Mouse (Mus musculus) CH12.LX (cell line): ENCODE results near the gene Ppef1.

Experiments used
- CTCF ChIP-seq, 2 experiments: IDR thresholded peaks in 1 of 2; conservative IDR thresholded peaks in 1 of 2; 2 replicates each; pipeline ENCODE4 v1.5.1; 2011 to 2012; ENCODE audit warnings: low read depth in 2 of 2, low read length in 2 of 2, improper control_type of control experiment in 1 of 2, inconsistent platforms in 1 of 2, mild to moderate bottlenecking in 1 of 2, moderate library complexity in 1 of 2
- GABPA ChIP-seq: IDR thresholded peaks from 2 replicates; pipeline ENCODE4 v1.6.1; 2012; ENCODE audit warnings: low read depth, low read length, improper control_type of control experiment, inconsistent platforms; ENCODE audit not compliant: insufficient replicate concordance
- POLR2A ChIP-seq: IDR thresholded peaks from 2 replicates; pipeline ENCODE4 v1.6.1; 2011; ENCODE audit warnings: low read depth, mild to moderate bottlenecking, improper control_type of control experiment, low read length
- RAD21 ChIP-seq: IDR thresholded peaks from 2 replicates; pipeline ENCODE4 v1.6.1; 2011; ENCODE audit warnings: low read depth, mild to moderate bottlenecking, low read length, improper control_type of control experiment, moderate library complexity
- SMC3 ChIP-seq: IDR thresholded peaks from 2 replicates; pipeline ENCODE4 v1.6.1; 2011; ENCODE audit warnings: low read depth, low read length, improper control_type of control experiment

GRCm38 (mm10) chrX:160699171-160699570 lies 36.4 kb downstream of the Ppef1 start:
- no peak for TF ChIP-seq GABPA
- no peak for TF ChIP-seq SMC3
- no peak for TF ChIP-seq CTCF (conservative IDR thresholded peaks at IDR 0.05 in 1 of 2, IDR thresholded peaks at IDR 0.05 in 1 of 2; ENCODE audit: low read depth in 2 of 2, low read length in 2 of 2)
- no peak for TF ChIP-seq POLR2A
- TF ChIP-seq RAD21: no peak
